Mouse (Mus musculus) embryonic facial prominence, embryonic 13.5 days (tissue): ENCODE data around the gene Cirbp. TPM values are rescaled to one million over a fixed set of nuclear protein-coding genes. Genes with fewer than 3 reads are reported as not detected.
A peak's percentile ranks its signal among the peaks of the same experiment; 100 is the strongest.

ENCODE experiments used
- ATAC-seq: fragments of 200-750 bp; cut with Nextera tagmentation; 2 replicates; pipeline ENCODE4 v1.8.0; 2017; ENCODE audit warnings: low read depth; ENCODE audit not compliant: insufficient number of reproducible peaks, insufficient read depth, low FRiP score, low TSS enrichment
- H3K27ac ChIP-seq: fragments of 300-500 bp; sonication (generic); 2 replicates; pipeline ENCODE4 v1.5.1; 2015; ENCODE audit warnings: moderate library complexity, mild to moderate bottlenecking, inconsistent platforms
- H3K27me3 ChIP-seq: fragments of 300-500 bp; sonication (generic); 2 replicates; pipeline ENCODE4 v1.6.1; 2015; ENCODE audit warnings: mild to moderate bottlenecking, inconsistent platforms
- H3K36me3 ChIP-seq: fragments of 300-500 bp; sonication (generic); 2 replicates; pipeline ENCODE4 v1.6.1; 2015; ENCODE audit warnings: mild to moderate bottlenecking, inconsistent platforms
- H3K4me1 ChIP-seq: fragments of 300-500 bp; sonication (generic); 2 replicates; pipeline ENCODE4 v1.6.1; 2015; ENCODE audit warnings: inconsistent platforms
- H3K4me2 ChIP-seq: fragments of 300-500 bp; sonication (generic); 2 replicates; pipeline ENCODE4 v1.6.1; 2015; ENCODE audit warnings: moderate library complexity, mild to moderate bottlenecking, inconsistent platforms
- H3K4me3 ChIP-seq: fragments of 300-500 bp; sonication (generic); 2 replicates; pipeline ENCODE4 v1.5.1; 2015; ENCODE audit warnings: mild to moderate bottlenecking, inconsistent platforms
- H3K9ac ChIP-seq: fragments of 300-500 bp; sonication (generic); 2 replicates; pipeline ENCODE4 v1.6.1; 2015; ENCODE audit warnings: mild to moderate bottlenecking, inconsistent platforms
- H3K9me3 ChIP-seq: fragments of 300-500 bp; sonication (generic); 2 replicates; pipeline ENCODE4 v1.6.1; 2016; ENCODE audit warnings: inconsistent platforms
- WGBS: fragments of 180-500 bp; shearing (Covaris S2); methylation state at CpG from one replicate; pipeline ENCODE4 v1.1.7; 2015; ENCODE audit warnings: mixed read lengths; 5-methylcytosine and 5-hydroxymethylcytosine counted together
- polyA plus RNA-seq: library from polyadenylated mRNA; unstranded; fragments of >200 nt; fragmentation: Nextera tagmentation; extraction: Ambion mirVana; gene quantifications from 2 replicates; pipeline ENCODE4 v1.2.1, GENCODE M21; 2015

Cirbp gene
- polyA plus RNA-seq, 1 experiment from 2014 or later = 162 TPM

- H3K4me1 ChIP-seq = peaks cover 29% of the 10 kb centered on the region
These were observed 10.6 kb downstream of the Cirbp start for GRCm38 (mm10) chr10:80176270-80176834.

GRCm38 (mm10) chr10:80177441-80178279 is 11.9 kb downstream of the Cirbp start:
- no peak overlapping the region for H3K9ac ChIP-seq
- peaks cover 24% of the 10 kb centered on the region for H3K4me1 ChIP-seq
- no peak overlapping the region for H3K27ac ChIP-seq
- H3K4me2 ChIP-seq = no peak overlapping the region
- no peak for ATAC-seq
- H3K27me3 ChIP-seq = no peaks in the 10 kb centered on the region
- no peaks in the 10 kb centered on the region for H3K9me3 ChIP-seq
- peaks cover 8% of the 10 kb centered on the region; the same call in 1 of the 2 replicates for H3K36me3 ChIP-seq
- H3K4me3 ChIP-seq = no peak overlapping the region
- 75% methylated on average over 7 of the region's 7 CpGs for WGBS

More at GRCm38 (mm10) chr10:80176270-80176834, 10.6 kb downstream of the Cirbp start:
- no peak overlapping the region for H3K4me2 ChIP-seq
- H3K9me3 ChIP-seq = no peaks in the 10 kb centered on the region
- WGBS = 76% methylated on average over 5 of the region's 5 CpGs
- H3K27me3 ChIP-seq = no peaks in the 10 kb centered on the region
- H3K36me3 ChIP-seq = peaks cover 11% of the 10 kb centered on the region
- H3K27ac ChIP-seq = no peak overlapping the region
- no peak for ATAC-seq
- H3K4me3 ChIP-seq = no peak overlapping the region
- 0 out of 2 replicates have a peak overlapping the region, but pooled peaks have one; percentile 3 for H3K9ac ChIP-seq

GRCm38 (mm10) chr10:80179068-80180051 is 13.6 kb downstream of the Cirbp start, which contains the start of gene Efna2:
Efna2 (plus strand) TSS chr10:80179482.
- peak within 1 kb of the TSS; percentile 89 for H3K4me2 ChIP-seq
- H3K36me3 ChIP-seq = peaks cover 22% of the 10 kb centered on the region
- 2% methylated on average over 49 of the region's 106 CpGs for WGBS
- ATAC-seq = peak; percentile 63
- H3K4me1 ChIP-seq = peaks cover 22% of the 10 kb centered on the region
- no peaks in the 10 kb centered on the region for H3K27me3 ChIP-seq
- no peaks in the 10 kb centered on the region for H3K9me3 ChIP-seq
- H3K9ac ChIP-seq = peak within 1 kb of the TSS; percentile 97
- peak within 1 kb of the TSS; percentile 76 for H3K4me3 ChIP-seq
- H3K27ac ChIP-seq = peak within 1 kb of the TSS; percentile 77

- 34% methylated on average over 6 of the region's 6 CpGs for WGBS
- peak overlapping the region; percentile 97 for H3K9ac ChIP-seq
- ATAC-seq = no peak
- peaks cover 23% of the 10 kb centered on the region for H3K4me1 ChIP-seq
- H3K27ac ChIP-seq = peak overlapping the region; percentile 77
- H3K4me2 ChIP-seq = peak overlapping the region; percentile 89
- H3K4me3 ChIP-seq = peak overlapping the region; percentile 76
- H3K9me3 ChIP-seq = no peaks in the 10 kb centered on the region
- H3K27me3 ChIP-seq = no peaks in the 10 kb centered on the region
- peaks cover 22% of the 10 kb centered on the region for H3K36me3 ChIP-seq
These were observed 14.5 kb downstream of the Cirbp start for GRCm38 (mm10) chr10:80180288-80180687.

GRCm38 (mm10) chr10:80180823-80181222 is 15.0 kb downstream of the Cirbp start:
- peak overlapping the region; percentile 97 for H3K9ac ChIP-seq
- H3K9me3 ChIP-seq = no peaks in the 10 kb centered on the region
- ATAC-seq = no peak
- H3K4me2 ChIP-seq = peak overlapping the region; percentile 89
- peaks cover 28% of the 10 kb centered on the region for H3K4me1 ChIP-seq
- no peak overlapping the region for H3K27ac ChIP-seq
- peaks cover 22% of the 10 kb centered on the region for H3K36me3 ChIP-seq
- H3K27me3 ChIP-seq = no peaks in the 10 kb centered on the region
- 19% methylated on average over 5 of the region's 5 CpGs for WGBS
- H3K4me3 ChIP-seq = peak overlapping the region; percentile 76

- Histone ChIP-seq H3K9ac (no peak overlapping the region), H3K36me3 (peaks cover 34% of the 10 kb centered on the region), H3K4me3 (no peak overlapping the region), H3K27ac (no peak overlapping the region), H3K4me2 (no peak overlapping the region), H3K9me3 (no peaks in the 10 kb centered on the region), H3K4me1 (peaks cover 31% of the 10 kb centered on the region), H3K27me3 (no peaks in the 10 kb centered on the region)
- WGBS = 88% methylated on average over 7 of the region's 7 CpGs
- ATAC-seq = no peak
These were observed 16.8 kb downstream of the Cirbp start for GRCm38 (mm10) chr10:80182547-80182946.

GRCm38 (mm10) chr10:80186649-80187048 is 20.9 kb downstream of the Cirbp start:
- H3K9ac ChIP-seq = 0 out of 2 replicates have a peak overlapping the region, but pooled peaks have one; percentile 16
- ATAC-seq = no peak
- H3K36me3 ChIP-seq = peaks cover 52% of the 10 kb centered on the region
- H3K9me3 ChIP-seq = no peaks in the 10 kb centered on the region
- peaks cover 27% of the 10 kb centered on the region for H3K4me1 ChIP-seq
- H3K4me3 ChIP-seq = no peak overlapping the region
- peaks cover 31% of the 10 kb centered on the region for H3K27me3 ChIP-seq
- H3K4me2 ChIP-seq = no peak overlapping the region
- 45% methylated on average over 27 of the region's 27 CpGs for WGBS
- H3K27ac ChIP-seq = no peak overlapping the region

GRCm38 (mm10) chr10:80187739-80188138 is 22.0 kb downstream of the Cirbp start:
- Histone ChIP-seq H3K27me3 (peaks cover 42% of the 10 kb centered on the region), H3K9me3 (no peaks in the 10 kb centered on the region), H3K4me2 (no peak overlapping the region), H3K4me1 (peaks cover 22% of the 10 kb centered on the region), H3K9ac (no peak overlapping the region), H3K27ac (no peak overlapping the region), H3K4me3 (no peak overlapping the region), H3K36me3 (peaks cover 43% of the 10 kb centered on the region)
- no peak for ATAC-seq
- WGBS = 86% methylated on average over 10 of the region's 10 CpGs

GRCm38 (mm10) chr10:80188453-80189024 is 22.8 kb downstream of the Cirbp start:
- Histone ChIP-seq H3K9me3 (no peaks in the 10 kb centered on the region), H3K4me2 (no peak overlapping the region), H3K4me1 (peaks cover 22% of the 10 kb centered on the region), H3K27ac (no peak overlapping the region), H3K9ac (no peak overlapping the region), H3K27me3 (peaks cover 46% of the 10 kb centered on the region), H3K36me3 (peaks cover 35% of the 10 kb centered on the region), H3K4me3 (no peak overlapping the region)
- ATAC-seq = no peak
- 71% methylated on average over 15 of the region's 15 CpGs for WGBS

GRCm38 (mm10) chr10:80189999-80190398 is 24.2 kb downstream of the Cirbp start:
- Histone ChIP-seq H3K27me3 (peaks cover 46% of the 10 kb centered on the region), H3K4me1 (peaks cover 22% of the 10 kb centered on the region), H3K4me3 (peak overlapping the region; percentile 49), H3K36me3 (peaks cover 30% of the 10 kb centered on the region), H3K27ac (no peak overlapping the region), H3K4me2 (peak overlapping the region; percentile 79), H3K9ac (peak overlapping the region; percentile 73), H3K9me3 (no peaks in the 10 kb centered on the region)
- no peak for ATAC-seq
- 10% methylated on average over 21 of the region's 21 CpGs for WGBS
